Mouse (Mus musculus) lung, adult 2 months (tissue): ENCODE results near the gene Rnf6.

Experiments used
- CTCF ChIP-seq: fragments of 200-500 bp; IDR thresholded peaks from 2 replicates; pipeline ENCODE4 v1.5.1; 2011; ENCODE audit warnings: mild to moderate bottlenecking, low read length, control low read depth; ENCODE audit not compliant: insufficient read depth
- POLR2A ChIP-seq: fragments of 200-500 bp; IDR thresholded peaks from 2 replicates; pipeline ENCODE4 v1.6.1; 2011; ENCODE audit warnings: low read depth, mild to moderate bottlenecking, control low read depth, low read length, borderline replicate concordance; ENCODE audit errors: extremely low read depth

DNA sequence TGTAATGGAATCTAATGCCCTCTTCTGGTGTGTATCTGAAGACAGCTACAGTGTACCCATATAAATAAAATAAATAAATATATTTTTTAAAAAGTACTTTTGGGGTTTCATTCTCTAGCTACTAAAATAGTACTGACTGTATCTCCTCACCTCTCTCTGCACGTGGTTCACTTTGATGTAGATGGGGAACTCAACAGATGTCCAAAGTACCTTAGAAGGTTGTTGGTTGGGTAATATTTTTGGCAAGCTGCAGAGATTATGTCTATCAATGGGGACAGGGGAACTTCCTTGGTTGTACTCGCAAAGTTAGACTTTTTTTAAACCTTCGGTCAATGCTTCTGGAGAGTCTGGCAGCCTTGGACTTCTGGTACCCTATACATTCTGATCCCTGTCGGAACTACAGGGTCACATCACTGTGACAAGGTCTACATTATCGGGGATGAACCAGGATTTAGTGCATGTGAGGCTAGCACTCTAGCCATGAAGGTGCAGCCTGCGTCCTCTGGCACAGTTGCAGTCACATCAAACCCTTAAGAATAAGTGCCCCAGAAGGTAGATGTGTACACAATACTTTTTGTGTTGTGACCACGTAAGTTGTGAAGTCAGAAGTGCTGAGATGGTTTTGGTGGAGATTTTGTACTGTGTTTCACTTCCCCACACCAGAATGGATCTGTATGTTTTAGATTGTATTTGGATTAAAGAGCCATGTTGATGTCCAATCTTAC, 24.5 kb upstream of the Rnf6 start:
- no peak for TF ChIP-seq POLR2A
- no peak for TF ChIP-seq CTCF
